In the genomic region with DNA sequence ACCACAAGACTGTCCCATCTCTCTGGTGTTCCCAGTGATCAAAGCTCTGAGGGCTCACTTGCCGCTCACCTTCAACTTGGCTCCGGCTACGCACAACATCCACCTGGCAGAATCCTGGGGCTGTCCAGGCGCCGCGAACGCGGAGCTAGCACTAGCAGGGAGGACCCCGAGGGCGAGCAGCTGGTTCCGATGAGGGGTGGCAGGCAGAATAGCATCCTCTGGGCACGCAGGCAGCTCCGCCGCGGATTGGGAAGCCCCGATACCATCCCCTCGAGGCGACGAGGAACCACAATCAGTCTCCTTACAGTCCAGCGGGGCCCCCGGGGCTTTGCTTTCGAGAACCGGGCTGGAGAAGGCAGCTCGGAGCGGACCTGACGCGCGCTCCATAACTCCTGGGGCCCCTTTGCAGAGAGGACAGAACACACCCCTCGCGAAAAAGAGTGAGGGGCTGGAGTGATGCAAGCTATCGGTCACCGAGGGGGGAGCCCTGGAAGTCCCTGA, we compare ENCODE assay signal across 8 mouse cellular contexts. TPM values are rescaled to one million over a fixed set of nuclear protein-coding genes. Genes with fewer than 3 reads are reported as not detected.
A peak's percentile ranks its signal among the peaks of the same experiment; 100 is the strongest.
DNase-seq lines count a peak whose midpoint lies in the region; ATAC-seq and TF ChIP-seq lines count a peak whose summit lies in the region.

No protein-coding gene starts in this region.

- in situ Hi-C loops in CH12.LX (cut with MboI; ENCODE audit: low pct_ligation_motif_present, low pct_unique_long_range_greater_than_20kb, low sequenced_read_pairs), result no loop called here

- peaks cover 4 to 20% of the 10 kb centered on the region in 2 experiments; a peak in 3 of 4 replicates for H3K4me1 ChIP-seq in CH12.LX (ENCODE audit: control insufficient read depth in 1 of 2, insufficient read depth in 2 of 2)
- peaks cover 40% of the 10 kb centered on the region for H3K4me1 ChIP-seq in erythroblast, embryonic 14.5 days (ENCODE audit: control insufficient read depth)
- H3K4me1 ChIP-seq in heart, embryonic 15.5 days (replicated peaks), result peaks cover 33% of the 10 kb centered on the region

- dilution Hi-C loops in CH12.LX (cut with MboI; ENCODE audit: extremely low pct_ligation_motif_present, extremely low pct_unique_long_range_greater_than_20kb, low sequenced_read_pairs), result no loop called here

- no peak for DNase-seq in CH12.LX (ENCODE audit: extremely low read depth)
- DNase-seq in adrenal gland, postnatal 4 days (ENCODE audit: low spot score in 2 of 2), result peak; percentile 22 to 33
- peak; percentile 67 to 74 for DNase-seq in kidney, postnatal 4 days
- DNase-seq in lung, postnatal 4 days, result peak; percentile 42 to 53
- DNase-seq in right cerebral cortex, adult 2 months (ENCODE audit: low spot score in 2 of 2), result peak; percentile 27 to 40
- peak; percentile 43 for DNase-seq in urinary bladder, postnatal 14 days (ENCODE audit: low spot score)

- no peak for TF ChIP-seq CTCF in CH12.LX (conservative IDR thresholded peaks at IDR 0.05 in 1 of 2, IDR thresholded peaks at IDR 0.05 in 1 of 2; ENCODE audit: low read depth in 2 of 2, low read length in 2 of 2)

- ATAC-seq in heart, embryonic 15.5 days (replicated peaks; ENCODE audit: insufficient number of reproducible peaks, insufficient read depth, low FRiP score, low read depth), result no peak

- peak overlapping the region; percentile 35 for H3K4me2 ChIP-seq in CH12.LX (ENCODE audit: insufficient read depth, low read depth, poor library complexity, severe bottlenecking)
- H3K4me2 ChIP-seq in heart, embryonic 15.5 days, result peak overlapping the region; percentile 97

- H3K9me3 ChIP-seq in CH12.LX (replicated peaks; ENCODE audit: low read length), result peaks cover 4% of the 10 kb centered on the region
- no peaks in the 10 kb centered on the region for H3K9me3 ChIP-seq in erythroblast, embryonic 14.5 days (ENCODE audit: control insufficient read depth, low read length)
- no peaks in the 10 kb centered on the region for H3K9me3 ChIP-seq in heart, embryonic 15.5 days (replicated peaks)

- H3K27ac ChIP-seq in CH12.LX (ENCODE audit: insufficient read depth, low read depth), result no peak overlapping the region
- peak overlapping the region; percentile 96 for H3K27ac ChIP-seq in heart, embryonic 15.5 days

- H3K9ac ChIP-seq in CH12.LX (ENCODE audit: insufficient read depth, low read depth), result no peak overlapping the region
- peak overlapping the region; percentile 92 for H3K9ac ChIP-seq in heart, embryonic 15.5 days

- no peak for TF ChIP-seq EP300 in CH12.LX (IDR thresholded peaks at IDR 0.05; ENCODE audit: low read length)

- peak overlapping the region in 2 of 3 experiments; percentile 83 to 92 for H3K4me3 ChIP-seq in CH12.LX (replicated peaks in 1 of 3; ENCODE audit: low read depth in 2 of 3, low read length in 2 of 3, poor library complexity in 1 of 3)
- H3K4me3 ChIP-seq in erythroblast, embryonic 14.5 days (replicated peaks), result peak overlapping the region; percentile 91
- peak overlapping the region; percentile 97 for H3K4me3 ChIP-seq in heart, embryonic 15.5 days

- TF ChIP-seq POLR2A in CH12.LX (IDR thresholded peaks at IDR 0.05; ENCODE audit: low read depth, low read length), result no peak

- no peak for TF ChIP-seq RAD21 in CH12.LX (IDR thresholded peaks at IDR 0.05; ENCODE audit: low read depth, low read length)

- peaks cover 14% of the 10 kb centered on the region; the same call in 1 of the 2 replicates for H3K79me2 ChIP-seq in CH12.LX (replicated peaks; ENCODE audit: control insufficient read depth, extremely low read depth, insufficient read depth, poor library complexity, severe bottlenecking)

- peaks cover 0 to 6% of the 10 kb centered on the region in 2 experiments for H3K36me3 ChIP-seq in CH12.LX (replicated peaks in 1 of 2; ENCODE audit: control insufficient read depth in 1 of 2, insufficient read depth in 1 of 2, low read length in 1 of 2)
- no peaks in the 10 kb centered on the region for H3K36me3 ChIP-seq in erythroblast, embryonic 14.5 days (ENCODE audit: control insufficient read depth)
- H3K36me3 ChIP-seq in heart, embryonic 15.5 days, result no peaks in the 10 kb centered on the region

- peaks cover 20% of the 10 kb centered on the region for H3K27me3 ChIP-seq in CH12.LX (replicated peaks)
- H3K27me3 ChIP-seq in erythroblast, embryonic 14.5 days (ENCODE audit: control insufficient read depth), result peaks cover 50% of the 10 kb centered on the region
- H3K27me3 ChIP-seq in heart, embryonic 15.5 days, result peaks cover 7% of the 10 kb centered on the region; the same call in 1 of the 2 replicates

- 1% methylated on average over 32 of the region's 32 CpGs for WGBS in heart, embryonic 15.5 days

TF ChIP-seq in CH12.LX, 34 proteins besides CTCF, POLR2A, EP300 and RAD21:
- TF ChIP-seq JUND (conservative IDR thresholded peaks at IDR 0.05; ENCODE audit: low read depth, low read length) (no peak), NRF1 (IDR thresholded peaks at IDR 0.05; ENCODE audit: low read depth, low read length) (no peak), RCOR1 (conservative IDR thresholded peaks at IDR 0.05; ENCODE audit: low read depth, low read length) (no peak), CHD1 (IDR thresholded peaks at IDR 0.05; ENCODE audit: low read depth, low read length) (no peak), BHLHE40 (IDR thresholded peaks at IDR 0.05; ENCODE audit: low read depth, low read length) (no peak), JUN (IDR thresholded peaks at IDR 0.05; ENCODE audit: insufficient read depth, low read depth, low read length) (no peak), ZKSCAN1 (IDR thresholded peaks at IDR 0.05; ENCODE audit: borderline replicate concordance, low read depth, low read length) (no peak), ELF1 (IDR thresholded peaks at IDR 0.05; ENCODE audit: low read depth, low read length) (no peak), MYC (IDR thresholded peaks at IDR 0.05; ENCODE audit: low read depth, low read length) (no peak), HCFC1 (IDR thresholded peaks at IDR 0.05; ENCODE audit: low read depth, low read length) (no peak), E2F4 (IDR thresholded peaks at IDR 0.05; ENCODE audit: insufficient replicate concordance, low read depth, low read length) (no peak), ZNF384 (IDR thresholded peaks at IDR 0.05; ENCODE audit: low read depth, low read length) (no peak)

RNA-seq across cellular contexts. Expression of a gene that starts 1.9 kb away (rescaled TPM):
- 20.5 and 21.9 TPM in 2 replicates for total RNA-seq in CH12.LX (2012; rRNA removed)
- total RNA-seq in CH12.LX (2014; rRNA removed), result 12.4 and 13.7 TPM in 2 replicates
- 17.9 and 19.6 TPM in 2 replicates for polyA plus RNA-seq in CH12.LX (2012; ENCODE audit: insufficient read length, low read depth)
- 100 to 1,000 TPM; 109 to 111 TPM for total RNA-seq in adrenal gland, postnatal 4 days (2021)
- 2.9 and 3.6 TPM in 2 replicates for polyA plus RNA-seq in erythroblast, embryonic 14.5 days (2012)
- 71.2 and 82.1 TPM in 2 replicates for polyA plus RNA-seq in heart, embryonic 15.5 days (2015; fragmentation: Nextera tagmentation; extraction: Ambion mirVana)
